Mouse (Mus musculus) B cell, adult 67 days (primary cell): ENCODE results near the gene Adamts10. TPM values are rescaled to one million over a fixed set of nuclear protein-coding genes. Genes with fewer than 3 reads are reported as not detected.

ENCODE experiments used
- total RNA-seq, 2 experiments: library from RNA; stranded (reverse); gene quantifications; 4 replicates each; pipeline ENCODE4 v1.2.4; 2023

Gene Adamts10
- 10 to 100 TPM; 84.2 to 91.8 TPM for total RNA-seq

GRCm38 (mm10) chr17:33523918-33524755, at the start of gene Adamts10:
Gene Adamts10, plus strand, starts transcription at chr17:33524204.

GRCm38 (mm10) chr17:33555223-33555855, 31.3 kb downstream of the Adamts10 start, which contains the start of gene Myo1f:
Gene Myo1f, plus strand, starts transcription at chr17:33555707.

Other genes starting within 250 kb of the Adamts10 start
- gene Zfp955b, start 234.7 kb upstream of the Adamts10 start, total RNA-seq = 1 to 10 TPM; 7.9 to 8.0 TPM
- 10 to 100 TPM; 16.8 to 17.7 TPM for gene Zfp81, start 165.3 kb upstream of the Adamts10 start, total RNA-seq
- 10 to 100 TPM in 1 of 2 experiments, 1 to 10 TPM in 1; 7.2 to 10.6 TPM for gene Zfp101, start 129.6 kb upstream of the Adamts10 start, total RNA-seq
- gene Actl9, start 91.3 kb upstream of the Adamts10 start, total RNA-seq = not detected
- gene Myo1f, start 31.5 kb downstream of the Adamts10 start, total RNA-seq = 10 to 100 TPM; 16.7 to 23.1 TPM
- 10 to 100 TPM; 36.3 to 61.0 TPM for gene Zfp414, start 104.9 kb downstream of the Adamts10 start, total RNA-seq
- gene Pram1, start 113.9 kb downstream of the Adamts10 start, total RNA-seq = 1 to 10 TPM; 1.1 to 4.8 TPM
- gene Hnrnpm, start 162.7 kb downstream of the Adamts10 start, total RNA-seq = 100 to 1,000 TPM; 357 to 366 TPM
- 10 to 100 TPM; 46.9 to 54.2 TPM for gene March2, start 194.5 kb downstream of the Adamts10 start, total RNA-seq
- gene Rab11b, start 236.3 kb downstream of the Adamts10 start, total RNA-seq = 100 to 1,000 TPM; 199 to 206 TPM